Mouse (Mus musculus): ENCODE results near the gene Kdm2a. TPM values are rescaled to one million over a fixed set of nuclear protein-coding genes. Genes with fewer than 3 reads are reported as not detected.

Gene Kdm2a
- polyA plus RNA-seq, 1 experiment from 2014 or later: 59.7 TPM

DNA sequence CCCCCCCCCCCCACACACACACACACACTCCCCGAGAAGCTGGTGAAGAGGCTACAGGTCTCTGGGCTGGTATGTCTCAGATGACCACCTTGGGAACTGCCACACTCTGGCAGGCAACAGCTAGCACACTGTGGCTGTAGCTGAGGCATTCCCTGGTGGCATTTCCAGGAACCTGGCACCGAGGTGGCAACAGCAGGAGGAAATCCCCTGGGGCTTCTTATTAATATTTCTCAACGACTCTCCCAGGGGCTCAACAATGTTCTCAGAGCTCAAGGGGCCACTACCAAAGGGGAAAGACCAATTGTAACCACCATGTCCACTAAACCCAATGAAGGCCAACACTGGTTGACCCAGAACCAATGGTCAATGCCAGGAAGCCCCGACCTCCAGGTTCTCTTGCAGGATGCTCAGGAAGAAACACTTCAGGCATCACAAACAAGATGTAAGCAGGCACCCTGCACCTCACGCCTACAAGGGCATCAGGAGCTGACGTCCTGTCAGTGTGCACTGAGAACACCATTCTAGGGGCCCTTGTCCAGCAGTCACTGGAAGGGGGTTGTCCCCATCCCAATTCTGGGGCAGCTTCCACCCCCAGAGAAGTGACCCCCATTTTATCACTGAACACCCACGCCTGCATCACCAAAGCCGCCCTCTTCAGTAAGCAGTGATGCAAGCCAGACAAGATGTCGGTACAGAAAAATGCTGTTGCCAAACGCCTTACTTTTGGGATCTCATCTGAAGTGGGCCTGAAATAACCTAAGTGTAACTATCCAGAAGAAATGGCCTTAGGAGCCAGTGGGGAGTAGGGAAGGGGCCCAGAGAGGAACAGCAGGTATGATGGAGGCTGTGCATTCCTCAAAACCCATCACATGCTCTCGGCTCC lies 97.0 kb downstream of the Kdm2a start:
- no peaks in the 10 kb centered on the region for H3K27me3 ChIP-seq
- no peak overlapping the region for H3K4me3 ChIP-seq
- no peaks in the 10 kb centered on the region for H3K9me3 ChIP-seq (replicated peaks)
- H3K27ac ChIP-seq: peak overlapping the region; percentile 77
- 72% methylated on average over 11 of the region's 11 CpGs for WGBS
- H3K4me1 ChIP-seq: peaks cover 57% of the 10 kb centered on the region
- 0 out of 2 replicates have a peak overlapping the region, but pooled peaks have one; percentile 38 for H3K9ac ChIP-seq
- no peak for ATAC-seq (ENCODE audit: low FRiP score)
- H3K4me2 ChIP-seq (replicated peaks): peak overlapping the region; percentile 36
- H3K36me3 ChIP-seq: no peaks in the 10 kb centered on the region

DNA sequence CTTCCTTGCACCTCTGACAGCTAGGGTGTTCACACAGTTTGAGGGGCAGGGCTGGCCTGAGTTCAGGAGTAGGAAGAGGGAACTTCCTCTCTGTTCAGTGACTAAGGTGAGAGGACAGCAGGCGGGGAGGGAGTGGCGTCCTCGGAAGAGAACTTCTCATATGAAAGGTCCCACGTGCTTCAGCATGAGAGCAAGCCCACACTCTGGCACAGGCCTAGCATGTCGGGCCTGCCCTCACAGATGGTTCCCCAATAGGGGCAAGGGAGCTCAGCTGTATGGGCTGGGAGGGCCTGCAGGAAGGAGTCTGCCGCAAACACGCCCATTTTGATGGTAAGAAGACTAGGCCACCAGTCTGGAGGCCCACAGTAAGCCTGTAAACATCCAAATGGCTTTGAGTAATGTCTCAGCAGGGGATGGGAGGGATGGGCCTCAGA lies 97.8 kb downstream of the Kdm2a start:
- WGBS: 57% methylated on average over 7 of the region's 7 CpGs
- no peak overlapping the region for H3K27ac ChIP-seq

DNA sequence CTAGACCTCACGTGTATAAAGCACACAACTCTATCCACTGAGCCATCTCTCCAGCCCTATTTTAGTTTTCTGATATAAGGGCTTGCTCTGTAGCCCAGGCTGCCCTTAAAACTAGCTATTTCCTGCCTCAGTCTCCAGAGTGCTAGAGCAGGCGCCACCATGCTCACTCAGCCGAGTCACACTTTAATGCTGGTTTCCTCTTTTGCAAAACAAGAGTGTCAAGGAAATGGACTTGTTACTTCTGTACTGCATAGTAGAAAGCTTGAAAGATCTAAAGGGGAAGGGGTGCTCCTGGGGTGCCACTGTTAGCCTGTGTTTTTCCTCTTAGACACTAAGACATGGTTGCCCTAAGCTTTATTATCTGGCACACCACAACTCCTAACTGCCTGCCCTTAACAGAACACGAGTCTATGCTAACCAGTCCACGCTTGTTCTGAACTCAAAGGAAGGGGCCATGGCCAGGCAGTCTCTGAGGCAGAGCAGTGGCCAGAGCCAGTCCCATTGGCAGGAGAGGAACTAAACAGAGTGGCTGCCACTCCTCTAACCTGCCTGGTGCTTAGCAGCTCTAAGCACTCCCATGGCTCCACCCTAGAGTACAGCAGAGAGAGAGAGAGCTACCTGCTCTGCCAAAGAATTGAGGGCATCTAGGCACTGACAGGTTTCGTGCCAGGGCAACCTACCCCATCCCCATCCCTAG lies 98.4 kb downstream of the Kdm2a start:
- no peak overlapping the region for H3K4me2 ChIP-seq (replicated peaks)
- H3K27ac ChIP-seq: no peak overlapping the region
- no peak for ATAC-seq (ENCODE audit: low FRiP score)
- no peak overlapping the region for H3K4me3 ChIP-seq
- 87% methylated on average over 6 of the region's 6 CpGs for WGBS
- no peaks in the 10 kb centered on the region for H3K9me3 ChIP-seq (replicated peaks)
- H3K9ac ChIP-seq: 0 out of 2 replicates have a peak overlapping the region, but pooled peaks have one; percentile 23
- H3K36me3 ChIP-seq: no peaks in the 10 kb centered on the region
- no peaks in the 10 kb centered on the region for H3K27me3 ChIP-seq
- peaks cover 50% of the 10 kb centered on the region for H3K4me1 ChIP-seq

More for the DNA sequence above, 97.8 kb downstream of the Kdm2a start:
- no peak for ATAC-seq (ENCODE audit: low FRiP score)
- Histone ChIP-seq H3K4me2 (replicated peaks) (no peak overlapping the region), H3K9ac (0 out of 2 replicates have a peak overlapping the region, but pooled peaks have one; percentile 23), H3K9me3 (replicated peaks) (no peaks in the 10 kb centered on the region), H3K36me3 (no peaks in the 10 kb centered on the region), H3K4me3 (no peak overlapping the region), H3K4me1 (peaks cover 56% of the 10 kb centered on the region), H3K27me3 (no peaks in the 10 kb centered on the region)

DNA sequence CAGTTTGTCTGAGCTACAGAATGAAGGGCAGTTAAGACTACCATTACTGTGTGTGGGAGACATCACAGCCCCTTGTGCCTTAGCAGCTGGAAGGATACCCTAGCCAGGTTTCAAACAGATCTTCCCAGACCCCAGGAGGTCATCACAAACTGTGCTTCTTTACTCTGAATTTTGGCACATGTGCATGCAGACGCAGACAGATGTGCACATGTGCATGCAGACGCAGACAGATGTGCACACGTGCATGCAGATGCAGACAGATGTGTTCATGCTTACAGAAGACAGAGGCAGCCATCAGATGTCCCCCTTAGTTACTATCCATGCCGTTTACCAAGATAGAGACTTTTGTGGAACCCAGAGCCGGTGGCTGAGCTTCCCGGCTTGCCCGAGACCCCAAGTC lies 99.0 kb downstream of the Kdm2a start:
- H3K27ac ChIP-seq: no peak overlapping the region
- no peak overlapping the region for H3K9ac ChIP-seq
- H3K36me3 ChIP-seq: no peaks in the 10 kb centered on the region
- no peaks in the 10 kb centered on the region for H3K9me3 ChIP-seq (replicated peaks)
- ATAC-seq (ENCODE audit: low FRiP score): no peak
- no peak overlapping the region for H3K4me3 ChIP-seq
- no peaks in the 10 kb centered on the region for H3K27me3 ChIP-seq
- peaks cover 47% of the 10 kb centered on the region for H3K4me1 ChIP-seq
- 92% methylated on average over 7 of the region's 7 CpGs for WGBS
- no peak overlapping the region for H3K4me2 ChIP-seq (replicated peaks)

DNA sequence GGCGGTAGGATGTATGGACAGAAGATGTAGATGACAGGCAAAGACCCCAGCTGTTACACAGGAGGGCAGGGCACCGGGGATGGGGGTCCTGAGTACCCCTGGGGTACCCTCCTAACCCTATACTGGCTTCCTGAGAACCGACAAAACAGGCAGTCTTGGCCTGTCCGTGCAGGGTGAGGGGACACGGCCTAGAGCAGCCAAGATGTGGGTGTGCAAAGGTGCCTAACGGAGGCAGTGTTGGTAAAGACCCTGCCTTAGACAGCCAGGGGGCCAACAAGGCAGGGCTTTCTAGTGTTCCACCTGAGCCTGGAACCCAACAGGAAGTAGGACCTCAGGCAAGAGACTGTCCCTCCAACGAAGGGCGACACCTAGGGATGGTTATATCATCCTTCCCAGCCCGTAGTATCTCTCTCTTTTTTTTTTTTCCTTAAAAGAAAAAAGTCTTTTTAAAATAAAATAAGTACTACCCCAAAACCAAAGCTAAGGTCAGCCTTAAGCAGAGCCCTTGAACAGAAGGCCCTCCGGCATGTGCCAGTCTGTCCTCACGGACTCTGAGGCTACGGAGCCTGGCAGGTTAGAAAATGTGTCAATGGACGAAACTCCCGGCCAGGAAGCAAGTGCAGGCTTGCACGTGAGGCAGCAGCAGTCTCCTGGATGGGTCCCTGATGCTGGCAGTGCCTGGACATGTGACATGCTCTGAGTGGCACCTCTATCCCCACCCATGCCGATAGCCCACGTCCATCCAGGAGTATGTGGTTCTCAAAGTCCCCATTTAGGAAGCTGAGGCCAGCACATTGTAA lies 99.6 kb downstream of the Kdm2a start:
- 92% methylated on average over 17 of the region's 17 CpGs for WGBS
- Histone ChIP-seq H3K4me3 (no peak overlapping the region), H3K4me1 (peaks cover 41% of the 10 kb centered on the region), H3K36me3 (no peaks in the 10 kb centered on the region), H3K9me3 (replicated peaks) (no peaks in the 10 kb centered on the region), H3K27me3 (no peaks in the 10 kb centered on the region), H3K9ac (no peak overlapping the region), H3K27ac (no peak overlapping the region), H3K4me2 (replicated peaks) (no peak overlapping the region)
- ATAC-seq (ENCODE audit: low FRiP score): no peak

DNA sequence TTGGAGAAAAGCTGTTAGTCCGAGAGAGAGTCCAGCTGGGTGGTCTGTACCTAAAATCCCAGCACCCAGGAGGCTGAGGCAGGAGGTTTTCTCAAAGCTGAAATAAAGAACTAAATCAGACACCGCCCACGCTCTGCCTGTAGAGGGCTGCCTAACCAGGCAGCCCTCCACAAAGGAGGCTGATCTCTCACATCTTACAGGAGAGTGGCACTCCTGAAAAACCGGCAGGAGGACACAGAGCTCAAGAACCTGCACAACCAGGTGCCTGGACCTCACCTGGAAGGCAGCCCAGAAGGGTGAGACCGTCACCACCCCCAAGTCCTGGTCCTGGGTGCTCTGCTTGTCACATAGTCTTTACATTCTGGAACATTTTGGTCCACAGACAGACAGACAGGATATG lies 100.2 kb downstream of the Kdm2a start:
- WGBS: 88% methylated on average over 5 of the region's 5 CpGs
- Histone ChIP-seq H3K9me3 (replicated peaks) (no peaks in the 10 kb centered on the region), H3K4me1 (peaks cover 35% of the 10 kb centered on the region), H3K36me3 (peaks cover 3% of the 10 kb centered on the region; the same call in 1 of the 2 replicates), H3K27ac (no peak overlapping the region), H3K27me3 (no peaks in the 10 kb centered on the region), H3K4me2 (replicated peaks) (no peak overlapping the region), H3K9ac (no peak overlapping the region), H3K4me3 (no peak overlapping the region)
- ATAC-seq (ENCODE audit: low FRiP score): no peak

DNA sequence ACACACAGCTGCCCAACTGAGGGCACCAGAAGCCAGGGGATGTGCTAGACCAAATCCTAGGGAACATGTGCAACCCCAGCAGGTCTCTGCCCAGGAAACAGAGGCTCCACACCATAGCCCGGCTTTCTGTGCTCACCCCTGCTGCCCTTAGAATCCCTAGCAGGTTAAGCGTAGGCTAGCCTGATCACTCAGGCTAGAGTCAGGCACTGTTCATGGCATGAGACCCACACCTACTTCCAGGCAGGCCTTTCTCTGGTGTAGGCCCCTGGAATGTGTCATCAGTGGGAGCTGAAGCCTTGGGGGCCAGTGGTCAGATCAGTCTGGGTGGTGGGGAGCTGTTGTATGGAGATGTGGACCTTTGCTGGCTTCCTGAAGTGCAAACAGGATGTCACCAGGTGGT lies 101.5 kb downstream of the Kdm2a start:
- peaks cover 16% of the 10 kb centered on the region for H3K36me3 ChIP-seq
- WGBS: 87% methylated on average over 2 of the region's 2 CpGs
- H3K4me2 ChIP-seq (replicated peaks): no peak overlapping the region
- no peak overlapping the region for H3K9ac ChIP-seq
- H3K9me3 ChIP-seq (replicated peaks): no peaks in the 10 kb centered on the region
- H3K4me3 ChIP-seq: no peak overlapping the region
- ATAC-seq (ENCODE audit: low FRiP score): no peak
- no peaks in the 10 kb centered on the region for H3K27me3 ChIP-seq
- H3K27ac ChIP-seq: no peak overlapping the region
- peaks cover 22% of the 10 kb centered on the region for H3K4me1 ChIP-seq

DNA sequence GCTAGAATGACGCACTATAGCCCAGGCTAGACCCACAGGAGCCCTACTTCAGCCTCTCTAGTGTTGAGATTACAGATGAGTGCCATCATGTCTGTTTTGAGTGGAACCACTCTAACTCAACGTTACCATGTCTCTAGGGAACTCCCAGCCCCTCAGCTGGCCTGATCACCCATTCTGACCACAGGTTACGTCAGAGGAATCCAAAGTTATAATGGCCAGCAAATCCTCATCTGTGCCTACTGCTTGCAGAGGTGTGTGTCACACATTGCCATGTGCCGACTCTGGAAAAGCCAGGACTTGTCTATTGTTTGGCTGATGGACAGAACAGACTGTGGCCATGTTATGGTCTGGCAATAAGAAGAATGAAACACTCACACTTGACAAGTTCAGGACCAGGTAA lies 102.7 kb downstream of the Kdm2a start:
- no peaks in the 10 kb centered on the region for H3K27me3 ChIP-seq
- peaks cover 28% of the 10 kb centered on the region for H3K36me3 ChIP-seq
- H3K4me3 ChIP-seq: no peak overlapping the region
- H3K9ac ChIP-seq: no peak overlapping the region
- peaks cover 10% of the 10 kb centered on the region for H3K4me1 ChIP-seq
- no peak overlapping the region for H3K27ac ChIP-seq
- H3K9me3 ChIP-seq (replicated peaks): no peaks in the 10 kb centered on the region
- WGBS: 91% methylated on average over 4 of the region's 4 CpGs
- ATAC-seq (ENCODE audit: low FRiP score): no peak
- H3K4me2 ChIP-seq (replicated peaks): no peak overlapping the region

DNA sequence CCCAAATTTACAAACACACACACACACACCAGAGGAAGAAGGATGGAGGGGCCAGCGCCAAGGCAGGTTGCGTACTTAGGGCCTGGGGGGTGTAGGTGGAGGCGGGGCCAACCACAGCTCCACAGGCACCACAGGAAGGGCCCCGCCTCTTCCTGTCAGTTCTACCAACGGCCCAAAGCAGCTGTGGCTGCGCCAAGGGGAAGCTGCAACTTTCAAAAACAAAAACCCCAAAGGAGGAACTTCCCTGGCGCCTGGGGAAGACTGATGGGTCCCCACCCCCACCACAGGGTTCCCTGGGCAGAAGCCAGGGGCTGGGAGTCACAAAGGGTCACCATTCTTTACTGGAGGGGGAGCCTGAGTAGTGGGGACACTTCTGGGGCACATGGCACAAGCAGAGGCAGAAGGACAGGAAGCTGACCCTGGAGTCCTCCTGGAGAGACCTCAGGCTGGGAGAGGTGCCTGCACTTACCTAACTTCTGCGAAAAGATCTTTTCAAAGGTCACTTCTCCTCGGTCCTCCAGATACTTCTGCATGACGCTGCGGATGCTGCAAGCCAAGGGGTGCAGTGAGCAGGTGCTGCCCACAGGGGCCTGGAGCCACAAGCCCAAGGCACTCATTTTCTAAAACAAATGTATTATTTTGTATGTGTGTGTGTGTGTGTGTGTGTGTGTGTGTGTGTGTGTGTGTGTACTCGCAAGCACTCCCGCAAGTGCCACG lies 103.5 kb downstream of the Kdm2a start:
- H3K4me1 ChIP-seq: peaks cover 3% of the 10 kb centered on the region; the same call in 1 of the 2 replicates
- H3K36me3 ChIP-seq: peaks cover 37% of the 10 kb centered on the region
- H3K4me3 ChIP-seq: no peak overlapping the region
- H3K4me2 ChIP-seq (replicated peaks): no peak overlapping the region
- no peak for ATAC-seq (ENCODE audit: low FRiP score)
- 75% methylated on average over 14 of the region's 14 CpGs for WGBS
- no peaks in the 10 kb centered on the region for H3K27me3 ChIP-seq
- H3K9me3 ChIP-seq (replicated peaks): no peaks in the 10 kb centered on the region
- no peak overlapping the region for H3K9ac ChIP-seq
- H3K27ac ChIP-seq: no peak overlapping the region

DNA sequence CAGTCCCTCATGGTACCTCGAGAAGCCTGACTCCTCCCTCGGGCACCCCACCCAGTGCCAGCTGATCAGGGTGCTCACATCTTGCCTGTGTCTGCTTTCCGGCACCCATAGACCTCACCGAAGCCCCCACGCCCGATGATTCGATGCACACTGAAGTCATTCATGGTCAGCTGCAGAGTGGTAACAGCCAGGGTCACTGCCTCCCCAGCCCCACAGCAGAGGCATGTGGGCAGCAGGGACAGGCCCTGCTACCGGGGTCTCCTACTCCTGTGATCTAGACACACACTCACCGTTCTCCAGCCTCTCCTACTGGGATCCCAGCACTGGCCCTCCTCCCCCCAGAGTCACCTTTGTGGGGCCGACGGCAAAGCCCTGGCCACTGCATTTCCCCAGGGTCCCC lies 106.9 kb downstream of the Kdm2a start:
- 90% methylated on average over 11 of the region's 11 CpGs for WGBS
- no peak overlapping the region for H3K27ac ChIP-seq
- H3K9ac ChIP-seq: peak overlapping the region; percentile 41; the same call in 1 of the 2 replicates
- no peak overlapping the region for H3K4me2 ChIP-seq (replicated peaks)
- no peaks in the 10 kb centered on the region for H3K9me3 ChIP-seq (replicated peaks)
- no peaks in the 10 kb centered on the region for H3K27me3 ChIP-seq
- H3K4me3 ChIP-seq: no peak overlapping the region
- H3K36me3 ChIP-seq: peaks cover 70% of the 10 kb centered on the region
- peaks cover 3% of the 10 kb centered on the region; the same call in 1 of the 2 replicates for H3K4me1 ChIP-seq
- ATAC-seq (ENCODE audit: low FRiP score): no peak

DNA sequence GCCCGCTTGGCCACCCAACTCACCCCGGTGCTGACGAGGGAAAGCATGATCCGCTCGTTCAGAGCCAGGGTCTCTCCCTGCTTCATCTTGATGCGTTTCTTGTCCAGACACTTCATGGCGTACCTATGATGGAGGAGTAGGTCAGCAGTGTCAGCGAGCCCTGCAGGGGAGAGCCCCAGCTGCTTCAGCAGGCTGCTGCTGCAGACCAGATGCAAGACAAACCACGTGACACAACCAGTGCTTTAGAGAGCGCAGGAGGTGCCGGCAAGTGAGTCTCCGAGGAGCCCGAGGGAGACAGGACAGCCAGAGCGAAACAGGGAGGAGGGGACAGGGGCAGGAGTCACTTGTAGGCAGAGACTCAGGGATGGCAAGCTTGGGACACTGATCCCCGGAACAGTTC lies 107.3 kb downstream of the Kdm2a start:
- peaks cover 3% of the 10 kb centered on the region; the same call in 1 of the 2 replicates for H3K4me1 ChIP-seq
- H3K27me3 ChIP-seq: no peaks in the 10 kb centered on the region
- H3K9ac ChIP-seq: no peak overlapping the region
- H3K9me3 ChIP-seq (replicated peaks): no peaks in the 10 kb centered on the region
- H3K4me3 ChIP-seq: no peak overlapping the region
- 64% methylated on average over 15 of the region's 15 CpGs for WGBS
- H3K4me2 ChIP-seq (replicated peaks): no peak overlapping the region
- no peak overlapping the region for H3K27ac ChIP-seq
- peak; percentile 27; the same call in 1 of the 2 replicates for ATAC-seq (ENCODE audit: low FRiP score)
- H3K36me3 ChIP-seq: peaks cover 74% of the 10 kb centered on the region

Measured in hindbrain, embryonic 12.5 days (tissue).